Mouse (Mus musculus): ENCODE data around the gene Rftn1.
A peak's percentile ranks its signal among the peaks of the same experiment; 100 is the strongest.

The Rftn1 gene

DNA sequence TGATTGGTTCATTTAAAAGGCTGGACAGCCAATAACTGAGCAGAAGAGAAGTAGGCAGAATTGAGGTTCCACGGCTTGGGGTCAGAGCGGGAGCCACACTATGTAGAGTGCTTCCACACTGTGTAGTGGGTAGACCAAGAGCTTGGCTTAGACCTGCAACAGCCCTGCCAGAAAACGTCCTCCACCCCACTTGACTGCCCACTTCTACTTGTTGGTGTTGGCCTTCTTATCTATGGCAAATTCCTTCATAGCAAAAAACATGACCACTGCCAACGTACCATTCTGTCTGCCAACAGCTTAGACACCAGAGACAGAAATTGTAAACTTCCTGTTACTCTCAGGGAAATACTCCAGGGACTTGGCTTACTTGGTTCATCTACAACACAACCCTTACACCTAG lies 127.8 kb downstream of the Rftn1 start:
- no peak for DNase-seq

DNA sequence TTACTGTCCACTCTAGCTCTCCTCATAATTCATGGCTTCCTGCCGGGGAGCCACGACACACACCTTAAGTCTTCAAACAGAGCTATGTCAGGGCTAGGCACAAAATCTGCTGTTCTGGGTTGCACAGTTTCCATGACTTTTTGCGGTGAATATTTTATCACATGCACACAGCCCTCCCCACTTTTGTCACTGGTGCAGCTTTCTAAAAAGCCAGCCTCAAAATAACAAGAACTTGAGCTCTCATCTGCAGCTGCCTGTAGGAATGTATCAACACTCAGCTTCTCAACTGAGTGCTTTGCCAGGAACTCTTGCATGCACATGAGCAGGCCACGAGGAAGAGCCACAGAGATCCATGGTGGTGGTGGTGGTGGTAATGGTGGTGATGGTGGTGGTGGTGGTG lies 129.0 kb downstream of the Rftn1 start:
- no peak for DNase-seq

DNA sequence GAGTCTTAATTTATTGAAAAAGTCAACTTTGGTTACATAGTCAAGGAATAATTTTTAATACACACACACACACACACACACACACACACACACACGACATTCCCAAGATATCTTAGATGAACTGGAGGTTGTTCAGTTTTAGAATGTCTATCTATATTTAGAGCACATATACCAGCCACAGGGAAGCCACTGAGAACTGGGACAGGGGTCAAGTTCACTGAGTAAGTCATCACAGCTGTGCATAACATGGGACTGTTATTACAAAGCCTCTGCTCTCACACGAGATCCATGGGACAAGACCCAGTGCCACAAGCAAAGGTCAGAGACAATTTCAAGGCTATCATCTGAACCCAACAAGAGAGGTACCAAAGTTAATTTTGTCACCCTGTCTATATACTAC lies 130.3 kb downstream of the Rftn1 start:
- DNase-seq, result no peak

- no peak for DNase-seq
Observed at GRCm38 (mm10) chr17:50059417-50059816, 131.1 kb downstream of the Rftn1 start.

DNA sequence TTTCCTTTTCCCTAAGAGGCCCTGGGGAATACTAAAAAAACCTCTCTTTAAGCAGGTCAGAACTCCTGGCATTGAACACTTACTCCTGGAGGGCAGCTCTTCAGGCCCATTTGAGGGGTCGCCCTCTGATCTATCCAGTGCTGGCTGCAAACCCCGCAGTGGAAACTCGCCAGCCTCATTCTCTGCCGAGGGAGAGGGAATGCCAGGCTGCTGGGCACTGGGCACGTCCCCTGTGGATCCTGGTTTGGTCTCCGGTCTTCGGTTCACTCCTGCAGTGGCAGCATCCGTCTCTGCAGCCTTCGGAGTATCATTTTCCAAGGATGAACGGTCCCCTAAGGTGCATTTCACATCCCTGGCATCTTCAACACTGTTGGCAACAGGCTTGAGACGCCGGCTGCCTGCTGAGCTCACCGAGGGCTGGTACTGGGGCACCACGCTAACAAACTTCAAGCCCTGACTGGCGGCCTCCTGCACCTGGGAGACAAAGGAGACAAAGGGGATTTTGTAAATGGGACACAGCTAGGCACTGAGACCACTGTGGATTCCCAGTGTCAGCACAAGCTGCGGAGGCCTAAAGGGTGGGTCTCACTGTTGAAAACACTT lies 135.2 kb downstream of the Rftn1 start:
- peak; percentile 77 to 78 for DNase-seq

- DNase-seq, result no peak
Observed at GRCm38 (mm10) chr17:50054586-50054985, 135.9 kb downstream of the Rftn1 start.

GRCm38 (mm10) chr17:50053961-50054360 lies 136.5 kb downstream of the Rftn1 start:
- no peak for DNase-seq

DNA sequence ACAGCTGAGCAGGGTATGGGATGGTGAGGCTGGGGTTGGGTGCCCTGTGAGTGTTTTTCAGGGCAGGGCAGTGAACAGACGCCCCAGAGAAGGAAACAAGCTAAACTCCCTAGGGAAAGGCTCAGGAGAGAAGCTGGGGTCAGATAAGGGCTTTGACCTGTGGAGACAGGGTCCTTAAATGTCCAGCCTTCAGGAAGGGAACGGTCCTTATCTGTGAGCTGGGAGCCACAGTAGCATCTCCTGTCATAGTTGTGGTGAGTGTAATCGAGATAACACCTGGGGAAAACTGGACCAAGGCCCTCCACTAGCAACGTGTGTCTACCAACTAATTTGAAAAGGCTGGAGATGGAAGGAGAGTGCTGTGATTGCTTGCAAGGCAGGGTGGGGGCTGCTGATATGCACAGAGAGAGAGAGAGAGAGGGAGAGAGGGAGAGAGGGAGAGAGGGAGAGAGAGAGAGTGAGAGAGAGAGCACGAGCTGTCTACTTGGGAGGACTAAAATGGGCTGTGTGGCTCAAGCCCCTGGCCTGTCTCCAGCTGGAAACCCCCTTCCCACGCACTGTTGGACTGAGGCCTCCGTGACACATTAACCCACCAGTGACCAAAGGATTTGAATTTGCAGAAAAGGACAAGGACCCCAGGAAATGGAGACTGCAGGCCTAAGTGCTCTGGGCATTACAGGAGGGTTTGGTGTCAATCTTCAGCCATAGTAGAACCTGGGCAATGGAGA lies 137.6 kb downstream of the Rftn1 start:
- DNase-seq, result peak in 1 of 2 experiments; percentile 44

- DNase-seq, result no peak
Observed at GRCm38 (mm10) chr17:50050456-50050855, 140.0 kb downstream of the Rftn1 start.

DNA sequence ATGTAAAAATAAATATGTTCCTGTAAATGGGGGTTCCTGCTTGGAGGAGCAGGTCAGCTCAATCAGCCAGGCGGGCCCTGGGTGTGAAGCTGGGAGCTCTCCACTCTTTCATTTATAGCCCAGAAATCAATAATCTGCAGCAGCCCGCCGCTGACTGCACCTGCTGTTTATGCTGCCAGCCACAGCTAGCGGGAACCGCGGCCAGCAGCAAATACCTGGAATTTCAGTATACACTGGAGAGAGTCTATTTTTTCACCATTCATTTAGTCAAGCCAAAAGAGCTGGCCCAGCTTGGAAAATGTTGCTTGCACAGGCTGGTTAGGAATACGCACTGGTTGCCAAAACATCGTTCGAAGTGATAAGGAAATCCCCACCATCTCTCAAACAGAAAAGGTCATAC lies 142.3 kb downstream of the Rftn1 start:
- DNase-seq, result no peak

- DNase-seq, result peak; percentile 79 to 82
Observed at GRCm38 (mm10) chr17:50047182-50047581, 143.3 kb downstream of the Rftn1 start.

DNA sequence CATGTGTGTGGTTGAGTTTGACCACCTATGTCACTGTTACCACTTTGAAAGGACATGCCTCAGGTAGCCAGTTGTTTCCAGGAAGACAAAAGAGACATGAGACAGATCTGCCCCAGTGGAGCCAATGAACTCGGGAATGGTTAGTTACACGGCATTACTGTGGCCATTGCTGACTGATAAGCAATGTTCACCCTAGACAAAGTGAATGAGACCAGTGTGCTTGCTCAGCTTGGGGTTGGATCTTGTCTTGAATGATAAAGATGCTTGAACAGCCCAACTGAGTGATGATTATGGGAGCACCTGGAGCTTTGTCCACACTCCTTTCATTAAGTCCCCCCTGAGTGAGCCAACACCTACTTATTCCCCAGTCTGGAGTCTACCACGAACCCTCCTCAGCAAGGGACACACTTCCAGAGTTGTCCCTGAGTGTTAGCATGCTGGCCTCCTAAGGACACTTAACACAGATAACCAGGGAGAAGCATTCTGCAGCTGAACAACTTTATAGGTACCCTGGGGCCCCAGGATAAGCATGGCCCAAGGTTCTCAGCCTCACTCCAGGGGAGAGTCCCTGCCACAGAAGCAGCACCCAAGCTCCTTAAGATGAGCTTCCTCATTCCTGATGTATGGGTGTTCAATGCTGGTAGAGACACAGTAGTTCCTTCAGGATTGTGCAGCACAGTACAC lies 149.6 kb downstream of the Rftn1 start:
- DNase-seq, result no peak

DNA sequence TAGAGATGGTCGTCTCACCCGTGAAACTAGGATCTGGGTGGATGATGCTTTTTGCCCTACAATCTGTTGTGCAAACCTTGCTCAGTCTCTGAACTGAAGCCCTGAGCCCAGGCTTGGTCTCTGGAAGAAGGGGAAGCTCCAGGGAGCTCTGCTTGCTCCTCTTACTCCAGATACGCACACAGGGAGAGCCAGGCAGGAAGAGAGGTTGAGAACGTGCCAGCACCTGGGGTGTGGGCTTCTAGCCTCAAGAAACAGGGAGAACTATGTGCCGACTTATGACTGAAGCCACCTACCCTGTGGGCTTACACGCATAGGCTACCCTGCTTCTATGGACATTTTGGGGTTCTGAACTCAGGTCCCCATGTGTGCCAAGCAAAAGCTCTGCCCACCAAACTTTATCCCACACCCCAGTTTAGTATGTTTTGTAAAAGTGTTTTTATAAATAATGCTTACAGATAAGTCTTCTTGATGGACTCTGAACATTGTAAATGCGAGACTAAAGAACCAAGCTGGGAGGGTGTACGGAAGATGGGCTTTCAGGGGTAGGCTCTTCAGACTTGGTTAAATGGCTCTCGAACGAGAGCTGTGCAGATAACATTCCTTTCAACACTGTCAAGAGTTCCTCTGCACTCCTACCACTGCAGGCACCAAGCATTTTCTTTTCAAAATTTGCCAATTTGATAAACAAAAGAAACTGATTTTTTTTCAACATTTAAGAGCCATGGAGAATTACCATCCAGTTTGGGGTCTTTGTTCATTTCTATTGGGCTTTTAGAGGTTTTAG lies 152.4 kb downstream of the Rftn1 start:
- DNase-seq, result no peak

- DNase-seq, result no peak
Observed at GRCm38 (mm10) chr17:50037416-50037815, 153.1 kb downstream of the Rftn1 start.

DNA sequence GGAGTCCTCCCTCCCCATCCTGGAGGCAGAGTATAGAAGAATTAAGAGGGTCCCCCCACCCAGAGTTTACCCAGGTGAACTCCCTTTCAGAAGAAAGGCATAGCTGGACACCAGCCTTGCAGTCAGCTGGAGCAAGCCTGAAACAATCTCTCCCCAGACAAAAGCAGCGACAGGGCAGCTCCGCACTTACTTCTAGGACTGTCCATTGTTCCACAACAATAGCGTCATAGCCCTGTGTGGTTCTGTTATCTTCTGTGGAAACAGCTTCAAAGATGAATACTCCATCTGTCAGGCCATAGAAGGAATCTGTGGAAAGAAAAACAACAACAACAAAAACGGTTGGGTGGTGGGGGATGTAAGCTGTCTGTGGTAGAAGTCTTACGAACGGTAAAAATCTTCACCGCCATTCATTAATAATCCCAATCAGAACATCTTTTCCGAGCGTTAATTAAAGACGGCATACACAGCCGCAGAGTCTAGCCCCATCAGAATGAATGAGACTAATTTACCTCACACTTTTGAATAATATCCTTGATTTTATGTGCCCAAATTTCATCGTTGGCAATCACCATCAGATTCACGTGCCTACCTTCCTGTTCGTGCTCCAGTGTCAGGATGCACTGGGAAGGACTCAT lies 153.6 kb downstream of the Rftn1 start:
- no peak for DNase-seq

DNA sequence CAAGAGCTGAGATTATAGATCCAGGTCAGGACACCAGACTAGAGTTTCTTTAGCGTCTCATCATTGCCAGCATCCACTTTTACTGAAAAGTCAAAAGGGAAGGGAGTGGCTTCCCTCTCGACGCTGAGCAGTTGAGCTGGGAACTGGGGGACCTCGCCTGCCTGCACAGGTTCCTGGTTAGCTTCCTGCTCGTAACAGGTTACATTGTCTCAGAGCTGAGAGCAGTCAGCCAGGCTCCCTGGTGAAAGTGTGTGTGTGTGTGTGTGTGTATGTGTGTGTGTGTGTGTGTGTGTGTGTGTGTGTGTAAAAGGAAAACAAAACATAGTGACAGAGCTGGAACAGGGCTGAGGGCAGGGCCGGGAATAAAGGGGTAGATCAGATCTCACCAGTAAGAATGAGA lies 156.8 kb downstream of the Rftn1 start:
- no peak for DNase-seq

- DNase-seq, result no peak
Observed at GRCm38 (mm10) chr17:50031548-50032491, 158.7 kb downstream of the Rftn1 start.

DNA sequence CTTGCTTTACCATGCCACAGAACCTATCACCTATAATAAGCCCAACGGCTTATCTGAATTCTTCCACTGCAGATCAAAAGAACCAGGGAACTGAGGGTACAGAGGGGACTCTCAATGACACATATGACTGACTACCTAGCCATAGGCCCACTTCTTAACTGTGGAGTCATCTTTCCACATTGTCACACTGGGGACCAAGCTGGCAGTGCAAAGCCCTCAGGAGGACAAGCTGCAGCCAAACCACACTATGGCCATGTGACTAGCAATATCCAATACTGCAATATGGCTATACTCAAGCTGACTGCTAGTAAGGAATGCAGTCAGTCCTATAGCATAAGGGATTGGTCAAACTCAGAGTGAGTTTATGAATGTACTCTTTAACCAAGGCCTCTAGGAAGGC lies 164.8 kb downstream of the Rftn1 start:
- DNase-seq, result no peak

GRCm38 (mm10) chr17:50025173-50025626 lies 165.3 kb downstream of the Rftn1 start:
- DNase-seq, result no peak

DNA sequence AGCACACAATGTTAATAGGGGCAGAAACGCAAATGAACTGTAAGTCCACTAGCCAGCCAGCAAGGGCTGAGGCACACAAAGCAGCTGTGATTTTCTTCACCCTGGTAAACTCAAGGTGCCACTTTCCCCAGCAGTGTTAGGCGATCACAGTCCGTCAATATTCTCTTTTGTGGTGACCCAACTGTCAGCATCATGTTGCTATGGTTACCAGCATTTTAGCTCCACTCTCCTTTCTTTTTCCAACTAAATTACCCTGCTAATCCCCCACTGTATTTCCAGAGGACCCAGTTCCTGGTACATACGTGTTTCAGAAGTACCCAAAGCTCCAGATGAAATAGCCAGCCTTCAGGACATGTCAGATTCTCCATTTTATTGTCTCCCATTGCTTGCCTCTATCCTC lies 169.1 kb downstream of the Rftn1 start:
- DNase-seq, result peak in 1 of 2 experiments; percentile 25

GRCm38 (mm10) chr17:50020211-50021001 lies 170.1 kb downstream of the Rftn1 start:
- DNase-seq, result peak; percentile 86 to 89
